Mouse (Mus musculus): ENCODE results near the gene Erc2.

Gene Erc2

DNA sequence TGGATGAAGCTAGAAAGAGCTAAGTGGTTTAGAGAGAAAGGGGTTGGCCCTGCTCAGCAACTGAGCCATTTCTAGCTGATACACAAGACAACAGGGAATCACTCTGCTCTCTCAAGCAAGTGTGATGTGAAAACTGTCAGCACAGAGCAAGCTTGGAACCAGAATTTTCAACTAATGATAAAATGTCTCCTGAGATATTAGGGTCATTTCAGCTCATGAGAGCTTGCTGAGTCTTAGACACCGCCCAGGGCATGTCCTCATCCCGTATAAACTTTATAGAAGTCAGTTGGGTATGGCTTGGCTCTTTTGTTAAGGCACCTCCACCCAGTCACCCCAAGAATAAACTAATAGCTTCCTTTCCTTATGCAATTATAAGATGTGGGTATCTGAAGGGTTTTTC lies 666.0 kb downstream of the Erc2 start:
- no peak for DNase-seq (ENCODE audit: low read depth, low spot score)

- DNase-seq (ENCODE audit: low read depth, low spot score): no peak
Observed at GRCm38 (mm10) chr14:28288926-28289325, 666.7 kb downstream of the Erc2 start.

DNA sequence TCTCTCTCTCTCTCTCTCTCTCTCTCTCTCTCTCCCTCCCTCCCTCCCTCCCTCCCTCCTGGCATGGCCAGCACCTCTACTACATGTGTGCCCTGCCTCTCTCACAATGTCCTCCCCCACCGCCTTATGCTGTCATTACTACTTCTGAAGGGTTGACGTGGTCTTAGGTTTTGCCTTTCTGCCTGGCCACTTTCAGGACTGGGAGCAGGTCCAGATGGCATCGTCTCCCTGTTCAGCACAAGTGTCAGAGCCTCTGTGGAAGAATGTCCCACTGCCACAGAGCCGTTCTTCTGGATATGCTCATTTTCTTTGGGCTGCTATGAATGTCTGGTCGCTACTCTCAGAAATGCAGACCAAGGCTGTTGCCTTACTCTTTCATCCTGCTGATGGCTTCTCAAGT lies 671.7 kb downstream of the Erc2 start:
- no peak for DNase-seq (ENCODE audit: low read depth, low spot score)

DNA sequence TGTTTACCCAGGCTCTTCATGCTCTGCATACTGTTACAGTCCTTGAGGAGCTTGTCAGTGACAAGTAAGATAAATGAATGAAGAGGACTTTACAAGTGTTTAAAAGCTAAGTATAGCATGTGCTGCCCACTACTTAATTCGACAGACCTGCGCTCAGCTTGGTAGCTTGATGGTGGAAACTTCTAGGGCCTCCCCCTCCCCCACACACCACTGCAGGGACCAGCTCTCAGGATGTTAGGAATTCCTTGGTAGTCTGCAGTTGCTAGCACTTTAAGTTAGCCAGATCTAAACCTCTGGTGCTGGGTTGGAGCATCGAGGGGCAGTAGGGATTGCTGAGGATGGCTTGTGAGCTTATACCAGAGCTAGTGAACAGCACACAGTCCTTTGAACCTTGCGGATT lies 672.9 kb downstream of the Erc2 start:
- no peak for DNase-seq (ENCODE audit: low read depth, low spot score)

DNA sequence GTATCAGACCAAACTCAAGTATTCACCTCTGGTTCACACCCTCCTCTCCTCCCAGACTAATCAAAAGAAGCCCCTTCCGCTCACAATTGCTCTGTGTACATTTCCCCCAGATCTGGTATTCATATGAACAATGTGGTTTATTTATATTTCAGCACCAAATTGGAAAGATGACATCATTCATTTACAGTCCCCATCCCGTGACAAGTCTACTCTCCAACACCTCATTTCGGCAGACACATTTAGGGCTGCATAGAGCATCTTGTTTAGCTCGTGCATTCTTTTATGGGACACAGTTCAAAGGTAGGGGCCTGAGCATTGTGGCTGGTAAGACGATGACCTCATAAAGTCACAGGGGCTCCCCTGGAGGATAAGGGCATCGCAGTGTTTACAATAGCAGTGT lies 677.9 kb downstream of the Erc2 start:
- DNase-seq (ENCODE audit: low read depth, low spot score): no peak

DNA sequence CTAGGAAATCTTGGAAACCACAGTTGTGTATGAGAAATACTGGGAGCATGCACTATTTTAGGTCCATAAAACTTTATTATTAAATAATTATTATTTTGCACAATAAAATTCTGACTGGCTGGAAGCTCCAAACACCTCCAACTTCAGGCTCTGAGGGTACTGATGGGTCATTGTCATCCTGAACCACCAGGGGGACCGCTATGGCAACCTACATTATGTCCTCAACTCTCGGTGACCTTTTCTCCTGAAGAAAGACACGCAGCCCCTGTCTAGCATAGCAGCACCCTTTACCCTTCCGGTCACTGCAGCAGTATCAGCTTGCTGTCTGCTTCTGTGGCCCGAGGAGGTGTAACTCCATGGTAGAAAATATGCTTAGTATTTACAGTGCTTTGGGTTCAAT lies 679.0 kb downstream of the Erc2 start:
- no peak for DNase-seq (ENCODE audit: low read depth, low spot score)

GRCm38 (mm10) chr14:28304131-28304530 lies 681.9 kb downstream of the Erc2 start:
- DNase-seq (ENCODE audit: low read depth, low spot score): no peak

- no peak for DNase-seq (ENCODE audit: low read depth, low spot score)
Observed at GRCm38 (mm10) chr14:28308661-28309060, 686.4 kb downstream of the Erc2 start.

DNA sequence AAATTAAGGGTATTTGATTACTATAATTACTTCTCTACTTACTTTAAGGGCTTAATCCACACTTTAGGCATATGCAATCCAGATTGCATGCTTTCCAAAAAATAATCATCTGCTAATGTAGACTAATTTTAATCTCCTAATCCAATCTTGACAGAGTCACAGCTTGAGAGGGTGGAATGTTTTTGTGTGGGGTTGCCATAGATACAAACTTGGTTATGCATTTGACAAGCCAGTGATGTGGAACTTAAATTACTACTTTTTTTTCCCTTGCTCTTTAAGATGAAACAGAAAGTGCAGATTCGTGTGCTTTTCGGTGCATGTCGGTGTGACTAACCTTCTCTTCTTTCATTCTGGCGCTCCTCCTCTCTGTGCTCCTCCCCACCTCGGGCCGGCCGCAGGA lies 694.6 kb downstream of the Erc2 start:
- DNase-seq (ENCODE audit: low read depth, low spot score): no peak

- DNase-seq (ENCODE audit: low read depth, low spot score): no peak
Observed at GRCm38 (mm10) chr14:28321916-28322534, 699.8 kb downstream of the Erc2 start.

- DNase-seq (ENCODE audit: low read depth, low spot score): no peak
Observed at GRCm38 (mm10) chr14:28323243-28323642, 701.0 kb downstream of the Erc2 start.

GRCm38 (mm10) chr14:28323727-28324126 lies 701.5 kb downstream of the Erc2 start:
- no peak for DNase-seq (ENCODE audit: low read depth, low spot score)

GRCm38 (mm10) chr14:28326456-28326855 lies 704.2 kb downstream of the Erc2 start:
- no peak for DNase-seq (ENCODE audit: low read depth, low spot score)

GRCm38 (mm10) chr14:28328512-28328911 lies 706.3 kb downstream of the Erc2 start:
- no peak for DNase-seq (ENCODE audit: low read depth, low spot score)

- DNase-seq (ENCODE audit: low read depth, low spot score): no peak
Observed at GRCm38 (mm10) chr14:28331108-28331507, 708.9 kb downstream of the Erc2 start.

DNA sequence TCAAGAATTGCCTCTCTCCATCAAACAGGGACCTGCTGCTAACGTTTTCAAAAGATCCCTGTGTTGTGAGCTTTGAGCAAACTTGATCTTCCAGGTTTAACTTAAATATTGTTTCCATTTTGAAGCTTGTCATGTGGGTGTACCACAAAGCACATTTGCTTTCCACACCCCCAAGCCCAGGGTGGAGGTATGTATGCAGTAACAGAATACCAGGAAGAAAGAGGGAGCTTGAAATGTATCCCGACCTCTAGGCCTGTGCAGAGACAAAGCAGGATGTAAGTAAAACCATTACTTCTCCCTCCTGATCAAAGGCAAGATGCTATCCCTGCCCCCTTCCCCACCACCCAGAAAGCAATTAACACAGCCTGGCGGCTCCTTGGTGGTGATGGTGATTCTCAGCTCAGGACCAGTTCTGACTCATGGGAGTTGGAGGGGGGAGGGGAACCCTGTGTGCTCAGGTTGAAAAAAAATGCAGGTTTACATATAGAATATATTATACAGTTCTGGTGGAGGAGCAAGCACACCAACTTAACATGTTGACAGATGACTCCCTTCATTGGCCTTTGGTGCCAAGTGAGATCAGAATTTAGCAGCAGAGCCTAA lies 710.2 kb downstream of the Erc2 start:
- no peak for DNase-seq (ENCODE audit: low read depth, low spot score)

DNA sequence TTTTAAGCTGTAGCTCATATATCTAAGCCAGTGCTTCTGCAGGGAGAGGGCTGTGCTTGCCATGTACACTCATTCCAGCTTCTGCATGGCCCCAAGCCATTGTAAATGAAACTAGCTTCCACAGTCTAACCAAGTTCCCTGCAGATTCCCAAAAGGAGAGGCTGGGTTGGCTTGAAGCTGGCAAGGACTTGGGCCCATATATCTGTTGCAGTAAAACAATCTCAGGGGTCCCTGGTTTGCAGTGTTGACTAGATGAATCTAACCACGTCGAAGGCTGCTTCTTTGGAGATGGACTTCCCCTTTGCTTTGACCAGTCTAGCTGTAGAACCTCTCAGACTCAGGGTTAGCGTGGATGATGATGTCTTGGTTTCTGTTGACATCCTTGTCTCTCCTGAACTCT lies 716.9 kb downstream of the Erc2 start:
- DNase-seq (ENCODE audit: low read depth, low spot score): no peak

- no peak for DNase-seq (ENCODE audit: low read depth, low spot score)
Observed at GRCm38 (mm10) chr14:28349129-28349528, 726.9 kb downstream of the Erc2 start.

DNA sequence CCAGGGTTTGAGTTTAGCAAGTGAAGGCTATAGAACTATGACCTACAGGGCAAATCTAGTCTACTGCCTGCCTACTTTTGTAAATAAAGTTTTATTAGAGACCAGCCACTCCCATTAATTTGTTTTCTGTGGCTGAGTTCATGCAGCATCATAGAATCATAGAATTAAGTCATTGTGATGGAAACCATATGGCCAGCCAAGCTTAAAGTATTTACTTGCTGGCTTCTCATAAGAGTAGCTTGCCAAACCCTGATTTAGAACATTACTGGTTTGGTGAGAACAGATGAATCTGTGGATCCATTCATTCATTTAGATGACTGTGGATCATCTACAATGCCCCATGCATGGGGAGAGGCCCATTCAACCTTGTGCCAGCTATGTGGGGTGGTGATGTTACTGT lies 733.8 kb downstream of the Erc2 start:
- DNase-seq (ENCODE audit: low read depth, low spot score): no peak

DNA sequence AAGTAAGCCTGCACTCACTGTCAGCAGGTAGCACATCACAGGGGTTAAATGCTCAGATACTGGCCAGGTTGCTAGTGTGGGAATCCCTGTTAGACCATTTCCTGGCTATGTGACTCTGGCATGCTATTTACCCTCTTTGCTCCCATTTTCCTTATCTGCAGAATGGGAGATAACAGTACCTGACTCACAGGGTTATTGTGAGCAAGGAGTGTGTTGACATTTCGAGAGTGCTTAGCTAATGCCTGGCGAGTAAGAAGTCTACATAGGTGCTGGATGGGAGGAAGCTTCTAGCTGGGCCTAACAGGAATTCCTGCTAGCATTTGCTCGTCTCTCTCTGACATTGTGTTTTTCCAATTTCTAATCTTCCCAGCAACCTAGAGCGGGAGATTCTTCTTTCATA lies 737.3 kb downstream of the Erc2 start:
- no peak for DNase-seq (ENCODE audit: low read depth, low spot score)

DNA sequence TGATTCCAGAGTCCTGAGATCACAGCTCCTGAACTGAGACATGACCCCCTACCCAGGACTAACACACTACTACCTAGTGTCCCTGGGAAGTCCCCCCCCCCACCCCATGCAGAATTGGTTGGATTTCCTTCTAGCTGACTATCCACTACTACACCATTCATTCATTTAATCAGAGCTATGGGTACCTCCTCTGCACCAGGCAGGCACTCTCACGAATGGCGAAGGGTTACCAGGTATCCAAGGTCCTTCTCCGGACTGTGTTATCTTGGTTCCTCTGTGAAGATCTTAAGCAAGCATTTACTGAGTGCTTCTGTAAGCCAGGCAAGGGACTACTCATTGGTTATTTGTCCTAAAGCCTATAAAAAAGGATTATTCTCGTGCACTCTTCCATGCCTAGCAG lies 737.8 kb downstream of the Erc2 start:
- DNase-seq (ENCODE audit: low read depth, low spot score): no peak

- no peak for DNase-seq (ENCODE audit: low read depth, low spot score)
Observed at GRCm38 (mm10) chr14:28362336-28362735, 740.1 kb downstream of the Erc2 start.

- no peak for DNase-seq (ENCODE audit: low read depth, low spot score)
Observed at GRCm38 (mm10) chr14:28370713-28371112, 748.5 kb downstream of the Erc2 start.

DNA sequence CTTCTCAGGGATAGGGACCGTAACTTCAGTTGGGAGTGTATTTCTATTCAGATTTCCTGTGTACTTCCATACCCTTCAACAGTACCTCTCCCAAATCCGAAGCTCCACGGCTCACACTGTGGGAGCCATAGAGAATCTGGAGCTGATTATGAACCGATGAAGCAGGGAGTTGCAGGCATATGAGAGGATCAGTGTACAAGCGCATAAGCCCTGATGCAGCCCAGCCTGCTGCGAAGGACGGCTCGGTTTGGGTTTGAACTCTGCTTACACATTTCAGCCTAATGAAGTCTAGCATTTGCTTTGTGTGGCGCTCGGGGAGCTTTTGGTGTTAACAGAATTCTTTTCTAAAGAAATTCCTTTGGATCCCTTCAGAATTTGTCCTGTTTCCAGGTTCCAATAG lies 749.4 kb downstream of the Erc2 start:
- no peak for DNase-seq (ENCODE audit: low read depth, low spot score)

Data from retina, adult 2 months (tissue).